Mouse (Mus musculus) liver, adult 2 months (tissue): ENCODE data around the gene Gm5460.

Experiments used
- CTCF ChIP-seq: fragments of 200-500 bp; IDR thresholded peaks from 2 replicates; pipeline ENCODE4 v1.5.1; 2011; ENCODE audit warnings: low read depth, low read length, control low read depth
- POLR2A ChIP-seq: fragments of 200-500 bp; IDR thresholded peaks from 2 replicates; pipeline ENCODE4 v1.6.1; 2011; ENCODE audit warnings: low read length, control low read depth; ENCODE audit not compliant: insufficient read depth; ENCODE audit errors: extremely low read depth

GRCm38 (mm10) chr14:34077222-34077621, 60.7 kb downstream of the Gm5460 start:
- no peak for TF ChIP-seq POLR2A
- no peak for TF ChIP-seq CTCF
